Mouse (Mus musculus) adrenal gland, adult (tissue): ENCODE results near the gene Arpc2.

Experiments
- DNase-seq, 2 experiments: peaks; one replicate each; pipeline ENCODE4 v3.0.0; 2022 to 2023; ENCODE audit warnings: low spot score in 1 of 2; ENCODE audit not compliant: inconsistent age in 2 of 2

The Arpc2 gene

DNA sequence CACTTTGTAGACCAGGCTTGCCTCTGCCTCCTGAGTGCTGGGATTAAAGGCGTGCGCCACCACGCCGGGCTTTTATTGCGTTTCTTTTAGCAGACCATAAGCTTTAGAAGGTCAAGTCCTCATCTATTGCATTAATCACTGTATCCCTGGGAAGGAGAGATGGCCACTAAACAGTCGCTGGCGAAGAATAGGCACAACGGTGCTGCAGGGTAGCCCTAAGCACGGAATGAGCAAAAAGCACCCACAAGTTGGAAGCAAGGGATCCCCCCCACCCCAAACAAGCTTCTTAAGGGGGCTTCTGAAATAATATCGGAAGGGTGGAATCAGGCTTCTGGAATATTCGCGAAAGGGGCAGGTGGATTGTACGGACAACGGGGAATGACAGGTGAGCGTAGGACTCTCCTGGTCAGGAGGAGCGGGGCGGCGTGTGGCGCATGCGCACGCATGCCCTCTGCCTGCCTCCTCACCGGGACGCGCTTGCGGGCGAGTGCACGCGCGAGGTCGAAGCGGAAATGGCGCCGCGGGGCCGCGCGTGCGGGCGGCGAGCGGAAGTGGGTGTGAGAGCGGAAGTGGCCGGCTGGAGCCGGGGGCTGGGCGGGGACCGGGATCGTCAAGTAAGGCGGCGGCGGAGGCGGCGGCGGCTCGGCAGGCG lies at the start of gene Arpc2:
Gene Arpc2 (plus strand): TSS at position 147 of the 652 bp plus-strand sequence.
- DNase-seq = peak; percentile 99

DNA sequence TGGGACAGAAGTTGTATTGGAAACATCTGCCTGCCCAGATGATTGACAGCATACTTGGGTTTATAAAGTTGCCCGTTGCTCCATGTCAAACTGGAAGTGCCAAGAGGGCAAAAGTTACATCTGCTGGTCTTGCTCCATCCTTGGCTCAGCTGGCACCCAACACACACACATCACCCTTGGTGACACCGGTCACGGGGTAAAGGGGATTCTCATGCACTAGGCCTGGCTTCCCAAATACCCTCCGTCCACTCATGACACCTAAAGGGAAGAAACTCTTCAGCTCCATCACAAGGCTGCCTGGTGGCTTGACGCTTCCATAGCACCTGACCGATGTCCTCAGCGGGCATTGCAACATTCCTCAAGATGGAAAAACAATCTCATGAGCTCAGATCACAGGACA lies 45.4 kb upstream of the Arpc2 start:
- peak in 1 of 2 experiments; percentile 35 for DNase-seq

DNA sequence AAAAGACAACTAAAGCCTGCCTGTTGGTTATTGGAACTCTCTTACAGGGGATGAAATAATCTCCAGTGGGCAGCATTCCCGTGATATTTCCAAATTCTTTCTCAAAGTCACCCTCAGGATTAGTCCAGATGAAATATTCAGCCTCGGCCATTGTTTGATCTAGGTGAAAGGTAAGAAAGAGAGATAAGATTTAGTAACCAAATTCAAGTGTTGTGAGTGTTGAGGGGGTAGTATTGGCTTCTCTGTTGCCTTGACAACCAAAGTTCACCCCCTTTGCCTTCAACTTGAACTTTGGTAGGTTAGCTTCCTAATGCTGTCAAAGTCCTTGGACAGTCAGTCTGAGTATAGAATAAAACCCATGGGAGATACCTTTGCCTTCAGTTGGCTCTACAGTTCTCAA lies 43.2 kb upstream of the Arpc2 start:
- DNase-seq = peak in 1 of 2 experiments; percentile 15

DNA sequence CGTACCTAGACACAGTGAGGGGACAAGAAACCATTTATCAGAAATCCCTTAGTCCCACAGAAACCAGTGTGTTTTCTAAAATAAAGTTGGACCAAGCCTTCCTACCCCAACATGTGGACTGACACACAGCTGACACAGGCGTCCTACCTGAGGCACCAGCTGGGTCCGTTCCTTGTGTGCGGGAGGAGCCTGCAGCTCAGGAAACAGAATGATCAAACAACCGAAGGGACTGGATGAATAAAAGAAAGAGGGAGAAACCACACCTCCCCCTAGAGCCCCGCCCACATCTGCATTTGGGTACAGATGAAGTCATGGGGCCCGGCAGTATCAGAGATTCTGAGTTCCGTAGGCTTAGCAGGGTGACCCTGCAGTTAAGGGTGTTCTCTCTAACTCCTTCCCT lies 41.4 kb upstream of the Arpc2 start, which contains the start of gene Cxcr1:
Gene Cxcr1 (minus strand): TSS at position 187 of the 400 bp plus-strand sequence.
- DNase-seq = no peak

DNA sequence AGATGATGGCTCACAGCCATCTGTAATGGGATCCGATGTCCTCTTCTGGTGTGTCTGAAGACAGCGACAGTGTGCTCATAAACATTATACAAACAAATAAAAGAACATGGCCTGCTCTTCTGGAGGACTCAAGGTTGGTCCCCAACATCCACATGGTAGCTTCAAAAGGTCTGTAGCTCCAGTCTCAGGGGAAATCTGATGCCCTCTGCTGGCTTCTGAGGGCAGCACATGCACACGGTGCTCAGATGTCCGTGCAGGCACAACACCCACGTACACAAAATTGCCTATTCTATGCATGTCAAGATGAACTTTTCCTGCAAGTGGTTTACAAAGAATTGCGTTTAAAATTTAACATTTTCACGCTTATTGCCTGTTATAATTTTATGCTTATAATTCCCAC lies 39.9 kb upstream of the Arpc2 start:
- peak; percentile 21 to 58 for DNase-seq

DNA sequence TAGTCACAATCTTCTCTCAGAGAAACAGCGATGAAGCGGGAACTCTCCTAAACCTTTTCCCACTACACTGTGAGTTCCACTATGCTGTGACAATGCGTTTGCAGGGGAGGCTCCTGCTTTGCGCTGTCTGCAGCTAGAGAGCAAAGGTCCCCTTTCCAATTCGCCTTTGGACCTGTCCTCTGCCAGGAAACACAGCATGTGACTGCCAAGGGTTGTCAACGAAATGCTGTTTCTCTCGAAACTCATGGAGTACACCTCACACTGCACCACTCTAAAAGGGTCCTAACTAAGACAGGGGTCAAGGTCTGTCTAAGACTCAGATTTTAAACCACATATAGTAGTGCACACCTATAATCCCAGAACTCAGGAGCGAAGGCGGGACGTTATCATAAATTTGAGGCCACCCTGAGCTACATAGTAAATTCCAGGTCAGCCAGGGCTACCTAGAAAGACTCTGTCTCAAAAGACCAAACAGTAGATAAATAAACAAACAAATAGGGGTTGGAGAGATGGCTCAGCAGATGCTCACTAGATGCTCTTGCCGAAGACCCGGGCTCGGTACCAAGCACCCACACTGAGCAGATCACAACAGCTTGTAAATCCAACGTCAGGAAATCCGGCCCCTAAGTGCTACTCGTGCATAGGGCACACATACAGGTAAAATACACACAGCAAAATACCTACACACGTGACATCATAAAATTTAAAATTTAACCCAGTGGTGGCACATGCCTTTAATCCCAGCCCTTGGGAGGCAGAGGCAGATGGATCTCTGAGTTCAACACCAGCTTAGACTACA lies 39.1 kb upstream of the Arpc2 start:
- peak in 1 of 2 experiments; percentile 15 for DNase-seq

DNA sequence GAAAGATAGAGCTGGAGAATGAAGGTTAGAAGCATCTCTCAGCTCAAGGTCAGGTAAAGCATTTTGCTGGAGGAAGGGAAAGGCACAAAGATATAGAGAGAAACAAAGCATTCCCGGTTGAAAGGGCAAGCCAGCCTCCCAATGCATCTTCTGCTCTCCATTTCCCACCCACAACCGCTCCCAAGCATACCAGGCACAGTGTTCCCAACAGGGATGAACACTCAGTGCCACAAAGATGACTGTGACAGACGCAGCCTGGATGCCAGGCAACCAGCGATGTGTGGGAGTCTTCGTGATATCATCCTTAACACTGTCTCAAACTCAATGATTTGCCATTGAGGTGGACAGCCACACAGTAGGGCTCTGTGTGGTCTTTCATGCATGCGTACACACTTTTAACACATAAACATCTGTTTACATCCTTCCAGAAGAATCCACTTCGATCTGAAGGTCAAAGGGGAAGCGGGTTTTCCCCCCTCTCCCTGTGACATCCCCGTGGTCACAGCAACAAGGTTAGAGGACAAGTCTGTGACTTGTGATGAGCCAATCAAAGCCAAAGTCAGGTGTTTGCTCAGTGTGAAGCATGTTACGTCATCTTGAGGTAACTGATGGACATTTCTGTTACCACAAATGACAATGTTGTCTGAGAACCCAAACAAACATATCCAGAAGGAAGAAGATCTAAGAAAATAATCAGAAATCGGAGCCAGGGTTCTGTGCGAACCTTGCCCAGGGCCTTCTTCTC lies 38.0 kb upstream of the Arpc2 start:
- DNase-seq = no peak

DNA sequence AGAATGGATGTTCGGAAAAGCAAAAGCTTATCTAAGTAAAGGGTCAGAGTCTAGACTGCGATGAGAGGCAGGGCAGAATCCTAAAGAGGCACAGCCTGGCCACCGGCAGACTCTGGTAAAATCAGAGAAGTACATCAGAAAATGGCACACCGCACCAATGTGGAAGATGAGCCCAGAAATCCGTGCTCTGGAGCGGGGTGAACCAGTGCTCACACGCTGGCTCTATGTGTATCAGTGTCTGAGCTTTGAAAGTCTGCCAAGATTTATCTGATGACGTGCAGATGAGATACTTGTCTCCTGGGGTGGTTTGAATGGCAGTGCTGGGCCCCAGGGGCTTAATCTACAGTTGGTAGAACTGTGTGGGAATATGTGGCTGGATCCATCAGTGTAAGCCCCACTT lies 36.8 kb upstream of the Arpc2 start:
- DNase-seq = peak in 1 of 2 experiments; percentile 18

DNA sequence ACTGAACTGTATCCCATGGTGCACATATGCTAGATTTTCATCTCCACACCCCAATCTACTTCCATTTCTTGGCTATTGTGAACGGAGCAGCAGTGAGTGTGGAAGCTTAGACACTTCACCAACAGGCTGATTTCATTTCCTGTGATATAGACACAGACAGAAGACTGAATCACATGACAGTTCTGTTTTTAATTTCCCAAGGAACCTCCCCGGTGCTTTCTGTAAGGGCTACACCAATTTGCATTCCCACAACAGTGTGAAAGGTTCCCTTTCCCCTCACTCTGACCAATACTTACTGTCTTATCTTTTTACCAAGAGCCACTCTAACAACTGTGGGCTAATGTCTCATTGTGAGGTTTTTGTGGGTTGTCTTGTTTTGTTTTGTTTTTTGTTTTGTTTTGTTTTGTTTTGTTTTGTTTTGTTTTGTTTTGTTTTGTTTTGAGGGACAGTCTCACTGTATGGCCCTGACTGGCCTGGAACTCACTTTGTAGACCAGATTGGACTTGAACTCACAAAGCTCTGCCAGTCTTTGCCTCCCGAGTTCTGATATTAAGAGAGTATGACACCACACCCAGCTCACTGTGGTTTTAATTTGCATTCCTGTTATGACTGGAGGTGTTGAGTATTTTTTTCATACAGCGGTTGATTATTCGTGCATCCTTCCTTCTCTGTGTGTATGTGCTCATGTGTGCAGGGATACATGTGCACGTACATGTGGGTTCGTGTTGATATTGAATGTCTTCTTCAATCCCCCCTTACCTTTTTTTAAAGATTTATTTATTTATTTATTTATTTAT lies 34.6 kb upstream of the Arpc2 start:
- DNase-seq = peak in 1 of 2 experiments; percentile 17

DNA sequence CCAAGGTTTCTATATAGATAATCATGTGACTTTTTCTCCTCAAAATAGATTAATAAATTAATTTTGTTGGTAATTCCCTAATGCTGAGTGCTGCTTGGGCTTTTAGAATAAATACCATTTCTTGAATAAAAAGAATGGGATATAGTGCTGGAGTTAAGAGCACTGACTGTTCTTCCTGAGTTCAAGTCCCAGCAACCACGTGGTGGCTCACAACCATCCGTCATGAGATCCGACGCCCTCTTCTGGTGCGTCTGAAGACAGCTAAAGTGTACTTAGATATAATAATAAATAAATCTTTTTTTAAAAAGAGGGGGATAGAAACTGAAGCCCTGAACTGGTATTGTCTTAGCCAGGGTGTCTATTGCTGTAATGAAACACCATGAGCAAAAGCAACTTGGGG lies 32.4 kb upstream of the Arpc2 start:
- DNase-seq = no peak

DNA sequence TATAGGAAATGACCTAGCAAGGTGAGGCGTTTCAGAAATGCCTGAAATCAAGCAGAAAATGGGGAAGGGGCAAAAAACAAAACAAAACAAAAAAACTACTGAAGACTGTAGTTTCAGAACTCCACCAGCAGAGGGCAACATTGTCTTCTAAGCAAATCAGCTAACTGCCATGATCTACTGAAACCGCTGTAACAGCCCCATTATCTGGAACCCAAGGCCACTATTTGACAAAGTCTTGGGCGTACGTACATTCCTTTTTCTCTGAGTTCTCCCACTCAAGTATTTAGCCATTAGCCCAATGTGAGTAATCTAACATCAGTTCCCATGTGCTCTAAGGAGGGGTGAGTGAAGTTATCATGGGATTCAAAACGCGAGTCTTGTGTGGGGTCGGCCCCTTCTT lies 30.0 kb upstream of the Arpc2 start:
- DNase-seq = peak in 1 of 2 experiments; percentile 69

DNA sequence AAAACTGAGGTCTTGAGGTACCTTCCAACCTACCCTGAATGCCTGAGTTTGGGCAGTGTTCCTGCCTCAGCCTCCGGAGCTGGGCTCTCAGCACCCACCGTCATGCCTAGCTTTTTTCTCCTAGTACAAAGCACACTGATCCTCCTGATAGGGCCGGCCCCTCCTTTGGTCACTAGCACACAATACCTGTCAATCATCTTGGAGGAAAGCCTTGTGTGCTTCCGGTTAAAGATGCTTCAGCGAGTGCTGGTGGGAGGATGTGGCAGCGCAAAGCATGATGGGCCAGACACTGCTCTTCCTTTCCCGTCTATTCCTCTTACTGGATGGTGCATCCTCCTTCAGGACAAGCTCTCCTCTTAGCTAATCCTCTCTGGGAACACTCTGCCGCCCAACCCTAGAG lies 29.2 kb upstream of the Arpc2 start:
- DNase-seq = no peak

DNA sequence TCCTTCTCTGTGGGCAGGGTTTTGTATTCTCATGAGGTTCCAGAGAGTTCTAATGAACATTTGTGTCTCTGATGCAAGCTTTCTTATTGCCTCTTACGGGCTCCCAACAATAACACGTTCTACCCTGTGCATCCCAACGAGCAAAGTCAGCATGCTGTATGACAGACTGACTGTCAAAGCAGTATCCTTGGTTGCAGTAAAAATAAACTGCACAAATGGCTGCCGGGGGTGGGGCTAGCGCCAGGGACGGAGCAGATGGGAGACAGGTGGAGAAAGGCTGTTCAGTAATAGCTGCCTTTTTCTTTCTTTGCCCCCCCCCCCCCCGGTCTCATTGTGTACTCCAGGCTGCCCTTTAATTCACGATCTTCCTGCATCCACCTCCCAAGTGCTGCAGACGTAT lies 28.0 kb upstream of the Arpc2 start:
- peak in 1 of 2 experiments; percentile 15 for DNase-seq

DNA sequence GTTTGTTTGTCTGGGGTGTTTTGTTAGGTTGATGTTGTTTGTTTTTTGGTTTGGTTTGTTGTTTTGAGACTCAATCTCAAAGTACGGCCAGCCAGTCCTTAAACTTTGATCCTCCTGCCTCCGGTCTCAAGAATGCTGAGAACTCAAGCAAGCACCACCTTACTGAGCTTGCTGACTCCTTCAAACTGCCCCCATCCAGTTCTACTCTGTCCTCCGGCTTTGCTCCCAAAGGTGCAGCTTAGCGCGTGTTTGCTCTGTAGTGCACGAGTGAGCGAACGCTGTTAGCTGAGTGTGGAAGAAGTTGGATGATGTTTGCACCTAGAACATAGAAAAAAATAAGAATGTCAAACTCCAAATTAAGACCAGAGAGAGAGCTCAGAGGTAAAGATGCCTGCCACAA lies 26.9 kb upstream of the Arpc2 start:
- DNase-seq = no peak

DNA sequence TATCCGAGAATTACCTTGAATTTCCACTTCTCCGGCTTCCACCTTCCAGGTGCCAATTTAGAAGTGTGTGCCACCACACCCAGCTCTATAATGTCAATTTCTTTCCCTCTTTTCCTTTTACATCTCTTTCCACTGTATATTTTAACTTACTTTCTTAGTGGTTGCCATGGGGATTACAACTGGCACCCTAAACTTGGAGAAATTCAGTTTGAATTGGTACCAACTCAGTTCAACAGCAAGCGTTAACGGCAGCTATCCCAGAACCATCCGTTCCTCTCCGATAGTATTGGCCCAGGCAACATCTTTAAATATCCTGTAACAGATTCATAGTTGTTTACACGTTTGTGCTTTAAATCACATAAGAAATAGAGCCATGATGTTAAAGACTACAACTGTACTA lies 16.0 kb upstream of the Arpc2 start:
- no peak for DNase-seq

DNA sequence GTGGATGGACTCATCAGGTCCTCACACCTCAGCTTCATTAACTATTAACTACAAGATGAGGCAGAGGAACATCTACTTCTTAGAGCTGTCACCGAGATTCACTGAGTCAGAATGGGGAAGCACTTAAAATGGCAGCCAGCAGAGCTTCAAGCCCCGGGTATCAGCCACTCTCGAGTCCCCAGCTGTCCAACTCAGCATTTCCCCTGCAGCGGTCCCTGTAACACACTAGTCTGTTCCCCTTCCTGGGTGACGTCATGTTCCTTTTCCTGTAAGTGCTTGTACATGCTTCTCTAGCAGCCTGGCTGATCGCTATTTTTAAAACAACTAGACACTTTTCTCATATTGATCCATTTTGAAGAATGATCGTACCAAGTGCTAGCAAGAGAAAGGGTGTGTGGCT lies 8.6 kb upstream of the Arpc2 start:
- peak; percentile 33 to 56 for DNase-seq

DNA sequence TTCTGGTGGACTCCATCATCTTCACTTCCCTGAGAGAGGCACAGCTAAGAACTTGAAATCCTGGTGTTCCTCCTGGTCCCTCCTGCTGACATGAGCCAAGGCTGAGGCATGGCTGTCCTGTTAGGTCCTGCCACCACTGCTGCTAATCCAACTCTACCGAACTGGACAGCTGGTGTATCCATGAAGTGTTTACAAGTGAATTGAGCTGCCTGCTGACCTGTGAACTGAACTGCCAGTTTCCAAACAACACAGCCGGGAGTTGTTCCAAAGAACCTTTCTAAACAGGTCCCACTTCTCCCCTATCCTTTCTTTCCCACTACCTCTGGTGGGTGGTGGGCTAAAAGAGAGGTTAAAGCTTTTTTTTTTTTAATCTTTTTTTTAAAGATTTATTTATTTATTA lies 5.9 kb upstream of the Arpc2 start:
- no peak for DNase-seq

DNA sequence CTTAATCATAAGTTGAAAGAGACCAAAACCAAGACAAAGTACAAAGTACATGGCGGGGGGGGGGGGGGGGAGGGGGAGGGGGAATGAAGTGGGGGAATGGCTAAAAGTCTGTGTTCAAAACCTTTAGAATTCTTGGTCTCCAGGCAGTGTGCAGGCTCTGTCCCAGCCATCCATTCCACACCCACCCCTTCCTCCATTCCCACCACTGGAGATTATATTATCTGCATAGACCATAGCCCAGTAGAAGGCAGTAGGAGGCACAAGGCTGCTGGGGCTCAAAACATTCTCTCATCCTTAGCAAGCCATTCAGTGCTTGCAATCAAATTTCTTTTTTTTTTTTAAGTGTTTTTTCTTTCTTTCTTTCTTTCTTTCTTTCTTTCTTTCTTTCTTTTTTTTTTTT lies 4.9 kb upstream of the Arpc2 start:
- no peak for DNase-seq

DNA sequence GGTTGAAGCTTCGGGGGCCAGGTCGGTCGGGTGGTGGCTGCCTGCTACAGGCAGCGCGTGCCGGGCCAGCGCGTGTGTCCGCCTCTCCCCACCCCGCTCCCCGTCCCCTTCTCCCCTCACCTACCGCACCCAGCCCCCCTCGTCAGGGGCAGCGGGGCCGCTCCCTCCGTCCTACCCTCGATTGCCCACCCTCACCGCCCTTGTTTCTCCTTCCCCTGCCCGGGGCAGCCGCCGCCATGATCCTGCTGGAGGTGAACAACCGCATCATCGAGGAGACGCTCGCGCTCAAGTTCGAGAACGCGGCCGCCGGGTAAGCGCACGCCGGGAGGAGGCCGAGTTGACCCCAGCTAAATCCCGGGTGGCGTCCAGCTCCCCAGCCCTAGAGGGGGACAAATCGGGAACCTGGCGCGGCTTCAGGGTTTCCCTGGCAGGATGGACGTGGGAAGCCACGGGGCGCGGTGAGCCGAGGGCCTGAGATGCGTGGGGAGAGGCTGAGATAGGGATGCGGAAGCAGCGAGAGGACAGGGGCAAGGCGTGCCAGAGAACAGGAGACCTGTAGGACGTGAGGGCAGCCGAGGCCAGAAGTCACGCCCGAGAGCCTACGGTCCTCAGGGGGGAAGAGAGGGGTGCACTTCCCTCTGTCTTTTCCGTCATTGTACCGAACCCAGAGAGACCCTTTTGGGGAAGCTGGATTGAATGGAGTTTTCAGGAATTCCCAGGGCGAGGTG lies 870 bp downstream of the Arpc2 start:
- no peak for DNase-seq

DNA sequence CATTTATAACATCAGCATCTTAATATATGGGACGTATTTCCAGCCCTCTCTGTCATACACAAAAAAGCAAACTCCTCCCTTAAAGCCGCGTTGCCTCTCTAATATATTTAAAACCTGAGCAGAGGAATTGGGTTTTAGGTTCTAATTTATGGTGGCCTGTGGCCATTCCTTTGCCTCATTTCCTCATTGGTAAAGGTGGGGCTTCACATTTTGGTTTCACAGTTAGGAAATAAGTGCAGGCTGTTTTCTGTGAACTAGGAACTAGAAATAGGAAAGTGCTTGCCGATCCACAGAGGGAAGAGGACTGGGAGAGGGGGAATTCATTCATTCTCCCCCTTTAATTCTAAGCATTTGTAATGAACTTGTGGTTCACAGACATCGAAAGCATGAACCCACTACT lies 1.8 kb downstream of the Arpc2 start:
- DNase-seq = peak in 1 of 2 experiments; percentile 38
